Mouse (Mus musculus) stomach, embryonic 14.5 days (tissue): ENCODE results near the gene Frat2. TPM values are rescaled to one million over a fixed set of nuclear protein-coding genes. Genes with fewer than 3 reads are reported as not detected.
A peak's percentile ranks its signal among the peaks of the same experiment; 100 is the strongest.
"Not testable (repeated sequence)": the region's sequence is repeated elsewhere in the genome, so short reads cannot be mapped to it uniquely, and the experiment has no call there.

Source experiments
- ATAC-seq: fragments of 200-750 bp; cut with Nextera tagmentation; 2 replicates; pipeline ENCODE4 v1.8.0; 2017; ENCODE audit warnings: low read depth, moderate TSS enrichment; ENCODE audit not compliant: insufficient number of reproducible peaks, insufficient read depth, low FRiP score
- H3K27ac ChIP-seq: fragments of 300-500 bp; sonication (generic); 2 replicates; pipeline ENCODE4 v1.5.1; 2014; ENCODE audit warnings: mild to moderate bottlenecking, low read length, moderate library complexity, mixed read lengths
- H3K27me3 ChIP-seq: fragments of 300-500 bp; sonication (generic); 2 replicates; pipeline ENCODE4 v1.6.1; 2014; ENCODE audit warnings: low read length, control low read depth, mixed read lengths; ENCODE audit not compliant: control insufficient read depth, insufficient read depth
- H3K36me3 ChIP-seq: fragments of 300-500 bp; sonication (generic); 2 replicates; pipeline ENCODE4 v1.6.1; 2014; ENCODE audit warnings: mild to moderate bottlenecking, control low read depth, low read length, moderate library complexity, mixed read lengths; ENCODE audit not compliant: control insufficient read depth, insufficient read depth
- H3K4me1 ChIP-seq: fragments of 300-500 bp; sonication (generic); 2 replicates; pipeline ENCODE4 v1.6.1; 2014; ENCODE audit warnings: low read length, control low read depth, mixed read lengths; ENCODE audit not compliant: control insufficient read depth, insufficient read depth
- H3K4me2 ChIP-seq: fragments of 300-500 bp; sonication (generic); replicated peaks from 2 replicates; pipeline ENCODE4 v1.6.1; 2014; ENCODE audit warnings: low read depth, low read length, control low read depth
- H3K4me3 ChIP-seq: fragments of 300-500 bp; sonication (generic); 2 replicates; pipeline ENCODE4 v1.5.1; 2014; ENCODE audit warnings: low read depth, low read length, control low read depth
- H3K9ac ChIP-seq: fragments of 300-500 bp; sonication (generic); replicated peaks from 2 replicates; pipeline ENCODE4 v1.6.1; 2014; ENCODE audit warnings: low read depth, mild to moderate bottlenecking, control low read depth, low read length, moderate library complexity, mixed read lengths
- H3K9me3 ChIP-seq: fragments of 300-500 bp; sonication (generic); 2 replicates; pipeline ENCODE4 v1.6.1; 2016; ENCODE audit warnings: low read depth, low read length, control low read depth; ENCODE audit not compliant: control insufficient read depth
- WGBS: fragments of 180-500 bp; shearing (Covaris S2); extraction: QIAGEN DNeasy Blood & Tissue Kit; methylation state at CpG from one replicate; pipeline ENCODE4 v1.1.7; 2014; 5-methylcytosine and 5-hydroxymethylcytosine counted together
- polyA plus RNA-seq: library from polyadenylated mRNA; unstranded; fragments of >200 nt; fragmentation: Nextera tagmentation; extraction: Ambion mirVana; gene quantifications from 2 replicates; pipeline ENCODE4 v1.2.1, GENCODE M21; 2014

Frat2 gene
- polyA plus RNA-seq, 1 experiment from 2014 or later = 3.5 TPM

DNA sequence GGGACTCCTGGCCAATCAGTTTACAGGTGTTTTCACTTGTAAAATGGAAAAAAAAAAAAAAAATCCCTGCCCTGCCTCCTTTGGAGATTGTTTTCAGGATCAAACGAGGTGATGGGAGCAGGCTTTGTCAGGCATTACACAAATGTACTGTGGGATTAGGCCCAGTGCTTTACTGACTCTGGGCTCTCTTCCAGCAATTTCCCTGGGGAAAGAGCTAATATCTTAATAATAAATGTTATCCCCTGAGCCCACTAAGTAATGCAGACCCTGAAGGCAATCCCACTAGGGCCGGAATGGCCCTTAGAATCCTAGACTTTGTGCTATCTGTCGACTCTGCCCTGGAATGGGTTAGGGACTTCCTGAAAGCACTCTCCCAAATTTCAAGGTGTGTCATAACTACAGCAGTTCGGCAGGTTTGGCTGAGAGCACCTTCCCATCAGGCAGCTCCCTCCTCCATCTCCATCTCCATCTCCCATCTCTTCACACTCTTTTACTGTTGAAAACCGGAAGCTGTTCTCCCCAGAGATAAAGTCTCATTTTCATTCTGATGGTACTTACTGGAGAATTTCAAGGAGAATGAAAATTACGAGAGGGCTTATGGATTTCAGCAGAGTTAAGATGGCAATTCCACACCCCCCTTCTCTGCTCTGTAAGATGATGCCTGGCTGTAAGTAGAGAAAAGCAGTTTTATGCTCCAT, 2.2 kb upstream of the Frat2 start:
- H3K9ac ChIP-seq = no peak overlapping the region
- H3K27ac ChIP-seq = peak overlapping the region; percentile 15; the same call in 1 of the 2 replicates
- 33% methylated on average over 6 of the region's 6 CpGs for WGBS
- H3K36me3 ChIP-seq = no peaks in the 10 kb centered on the region
- no peaks in the 10 kb centered on the region for H3K9me3 ChIP-seq
- ATAC-seq = no peak
- no peaks in the 10 kb centered on the region for H3K27me3 ChIP-seq
- H3K4me2 ChIP-seq = no peak overlapping the region
- H3K4me1 ChIP-seq = peaks cover 12% of the 10 kb centered on the region; the same call in 1 of the 2 replicates
- no peak overlapping the region for H3K4me3 ChIP-seq

DNA sequence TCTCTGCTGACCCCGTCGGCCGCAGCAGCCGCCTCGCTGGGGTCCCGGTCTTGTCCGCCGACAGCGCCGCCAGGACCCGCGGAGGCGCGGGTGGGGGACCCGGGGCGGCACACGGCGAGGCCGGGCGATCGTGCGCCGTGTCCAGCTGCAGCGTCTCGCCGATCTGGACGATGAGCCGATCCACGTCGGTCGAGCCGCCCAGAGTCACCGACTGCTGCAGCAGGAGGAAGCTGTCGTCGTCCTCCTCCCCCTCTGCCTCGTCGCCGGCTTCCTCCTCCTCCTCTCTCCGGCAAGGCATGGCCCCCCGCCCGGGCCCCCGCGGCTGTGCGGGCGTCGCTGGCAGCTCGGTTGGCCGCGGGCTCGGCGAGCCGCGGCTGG, 329 bp downstream of the Frat2 start:
- H3K36me3 ChIP-seq, H3K27me3 ChIP-seq, H3K9me3 ChIP-seq: not testable (repeated sequence)
- Histone ChIP-seq H3K4me1 (peaks cover 12% of the 10 kb centered on the region; the same call in 1 of the 2 replicates), H3K9ac (peak overlapping the region; percentile 43; the same call in 1 of the 2 replicates), H3K4me3 (peak overlapping the region; percentile 72), H3K27ac (peak overlapping the region; percentile 68), H3K4me2 (peak overlapping the region; percentile 76)
- peak; percentile 57 for ATAC-seq
- under 1% methylated on average over 43 of the region's 53 CpGs for WGBS

DNA sequence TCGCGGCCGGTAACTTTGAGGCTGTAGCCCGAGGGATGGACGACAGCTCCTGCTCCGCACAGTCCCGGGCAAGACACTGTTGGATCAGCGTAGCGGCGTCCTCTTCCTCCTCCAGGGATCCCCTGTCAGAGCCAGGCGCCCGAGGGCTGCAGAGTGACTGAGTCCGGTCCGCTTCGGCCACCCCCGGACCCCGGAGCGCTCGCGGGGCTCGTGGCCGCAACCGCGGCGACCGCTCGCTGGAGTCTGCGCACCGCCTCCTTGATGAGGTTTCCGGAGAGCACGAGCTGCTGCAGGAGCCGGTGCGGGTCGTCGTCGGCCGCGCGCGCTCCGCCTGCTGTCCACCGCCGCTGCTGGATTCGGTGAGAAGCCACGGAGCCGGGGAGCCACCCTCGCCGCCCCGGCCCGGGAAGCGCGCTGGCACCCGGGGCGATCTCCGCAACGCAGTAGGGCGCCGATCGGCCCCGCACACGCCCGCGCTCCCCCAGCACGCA, 796 bp downstream of the Frat2 start:
- no peaks in the 10 kb centered on the region for H3K27me3 ChIP-seq
- H3K36me3 ChIP-seq = no peaks in the 10 kb centered on the region
- peak overlapping the region; percentile 43 for H3K9ac ChIP-seq
- 0 out of 2 replicates have a peak, but pooled peaks have one; percentile 4 for ATAC-seq
- H3K4me3 ChIP-seq = peak overlapping the region; percentile 72
- peaks cover 12% of the 10 kb centered on the region; the same call in 1 of the 2 replicates for H3K4me1 ChIP-seq
- H3K4me2 ChIP-seq = peak overlapping the region; percentile 76
- under 1% methylated on average over 64 of the region's 64 CpGs for WGBS
- H3K27ac ChIP-seq = peak overlapping the region; percentile 68
- H3K9me3 ChIP-seq = no peaks in the 10 kb centered on the region

DNA sequence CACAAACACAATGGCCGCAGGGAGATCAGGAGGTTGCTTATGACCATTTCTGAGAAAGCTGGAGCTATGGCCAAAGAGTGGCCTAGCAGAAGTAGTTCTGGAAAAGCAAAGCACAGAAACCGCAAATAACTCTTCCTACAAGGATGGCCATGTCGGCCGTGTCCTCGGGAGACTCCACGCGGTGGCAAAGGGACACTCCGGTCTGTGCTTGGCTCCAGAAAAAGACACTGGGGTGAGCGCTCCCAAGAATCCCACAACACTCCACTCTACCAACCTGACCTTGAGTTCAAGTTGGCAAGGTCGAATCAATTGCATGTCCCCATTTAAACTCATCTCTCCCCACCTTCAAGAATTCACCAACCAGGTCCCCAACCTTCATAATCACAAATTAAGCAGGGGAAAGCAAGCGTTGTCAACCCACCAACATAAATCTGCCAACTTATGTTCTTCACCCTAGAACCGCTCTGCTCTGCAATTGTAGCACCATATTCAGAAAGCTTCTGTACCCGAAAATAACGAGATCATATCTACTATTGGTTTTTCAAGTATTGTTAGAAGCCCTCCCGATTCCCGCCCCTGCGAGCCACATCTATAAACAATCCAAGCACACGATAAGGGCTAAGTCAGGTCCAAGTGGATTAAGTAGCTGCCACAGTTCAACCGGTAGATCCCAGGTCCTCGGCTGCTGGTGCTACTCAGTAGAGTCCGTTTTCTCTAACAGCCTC, 1.4 kb downstream of the Frat2 start:
- Histone ChIP-seq H3K4me3 (peak overlapping the region; percentile 72), H3K4me2 (peak overlapping the region; percentile 76), H3K36me3 (no peaks in the 10 kb centered on the region), H3K27me3 (no peaks in the 10 kb centered on the region), H3K9ac (peak overlapping the region; percentile 43), H3K4me1 (peaks cover 12% of the 10 kb centered on the region; the same call in 1 of the 2 replicates), H3K9me3 (no peaks in the 10 kb centered on the region), H3K27ac (peak overlapping the region; percentile 68)
- ATAC-seq = no peak
- WGBS = 12% methylated on average over 21 of the region's 21 CpGs

DNA sequence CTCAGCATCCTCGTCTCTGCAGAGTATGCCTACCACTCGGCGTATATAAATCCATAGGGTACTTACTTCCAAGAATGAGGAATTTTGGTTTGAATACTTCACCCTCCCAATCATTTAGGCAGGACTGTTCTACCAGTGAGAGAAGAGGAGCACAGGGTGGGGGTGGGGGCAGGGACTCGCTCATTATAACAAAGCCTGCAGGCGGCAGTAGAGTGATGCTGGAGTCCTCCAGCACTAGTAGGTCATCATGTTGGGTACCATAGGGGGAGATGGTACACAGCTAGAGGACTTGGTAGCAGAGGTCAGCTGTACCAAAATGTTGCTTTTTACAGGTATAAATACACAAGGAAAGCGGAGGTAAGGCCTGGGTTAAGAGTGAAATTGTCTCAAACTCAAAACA, 3.6 kb downstream of the Frat2 start:
- Histone ChIP-seq H3K9ac (no peak overlapping the region), H3K27ac (no peak overlapping the region), H3K4me2 (no peak overlapping the region), H3K4me3 (no peak overlapping the region), H3K4me1 (peaks cover 3% of the 10 kb centered on the region; the same call in 1 of the 2 replicates), H3K27me3 (no peaks in the 10 kb centered on the region), H3K36me3 (no peaks in the 10 kb centered on the region), H3K9me3 (no peaks in the 10 kb centered on the region)
- no peak for ATAC-seq
- 85% methylated on average over 6 of the region's 6 CpGs for WGBS

DNA sequence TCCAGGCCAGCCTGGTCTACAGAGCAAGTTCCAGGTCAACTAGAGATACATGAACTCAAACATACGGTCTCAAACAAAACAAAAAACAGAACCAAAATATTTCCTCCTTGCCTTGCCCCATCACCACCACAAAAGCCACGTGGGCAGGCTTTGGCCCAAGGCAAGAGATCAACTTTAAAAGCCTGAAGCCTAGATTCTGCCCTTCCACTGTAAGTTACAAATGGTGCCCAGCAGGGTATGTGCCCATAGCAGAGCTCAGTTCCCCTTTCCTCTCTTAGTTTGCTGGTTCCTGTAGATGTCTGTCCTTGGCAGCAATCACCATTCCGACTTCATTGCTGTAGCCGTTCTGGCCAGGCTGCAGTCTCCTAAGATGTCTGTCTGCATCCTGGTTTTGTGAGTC, 5.2 kb downstream of the Frat2 start:
- WGBS = 90% methylated on average over 4 of the region's 4 CpGs
- no peaks in the 10 kb centered on the region for H3K9me3 ChIP-seq

DNA sequence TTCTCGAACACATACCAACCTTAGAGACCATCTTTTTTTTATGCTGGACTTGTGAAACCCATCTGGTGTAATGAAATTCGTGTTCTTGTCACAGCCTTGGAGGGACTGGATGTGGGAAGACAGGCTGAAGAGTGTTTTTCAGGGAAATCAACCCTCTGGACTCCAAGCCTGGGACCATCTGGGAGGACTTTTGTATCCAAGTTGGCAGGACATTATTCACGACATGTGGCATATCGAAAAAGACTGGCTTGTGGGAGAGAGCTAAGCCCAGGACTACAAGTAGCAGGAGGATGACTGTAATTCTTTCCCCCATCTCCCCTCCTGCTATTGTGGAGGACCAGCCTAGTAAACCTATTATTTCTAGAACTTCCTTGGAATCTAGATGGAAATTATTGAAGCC, 5.7 kb downstream of the Frat2 start:
- Histone ChIP-seq H3K9me3 (no peaks in the 10 kb centered on the region), H3K27me3 (no peaks in the 10 kb centered on the region), H3K4me1 (peaks cover 3% of the 10 kb centered on the region; the same call in 1 of the 2 replicates), H3K27ac (no peak overlapping the region), H3K4me3 (no peak overlapping the region), H3K36me3 (no peaks in the 10 kb centered on the region), H3K9ac (no peak overlapping the region), H3K4me2 (no peak overlapping the region)
- WGBS = 84% methylated on average over 4 of the region's 4 CpGs
- no peak for ATAC-seq

More for the DNA sequence above, 5.2 kb downstream of the Frat2 start:
- Histone ChIP-seq H3K4me1 (peaks cover 3% of the 10 kb centered on the region; the same call in 1 of the 2 replicates), H3K9ac (no peak overlapping the region), H3K27ac (no peak overlapping the region), H3K4me3 (no peak overlapping the region), H3K27me3 (no peaks in the 10 kb centered on the region), H3K36me3 (no peaks in the 10 kb centered on the region), H3K4me2 (no peak overlapping the region)
- ATAC-seq = no peak

DNA sequence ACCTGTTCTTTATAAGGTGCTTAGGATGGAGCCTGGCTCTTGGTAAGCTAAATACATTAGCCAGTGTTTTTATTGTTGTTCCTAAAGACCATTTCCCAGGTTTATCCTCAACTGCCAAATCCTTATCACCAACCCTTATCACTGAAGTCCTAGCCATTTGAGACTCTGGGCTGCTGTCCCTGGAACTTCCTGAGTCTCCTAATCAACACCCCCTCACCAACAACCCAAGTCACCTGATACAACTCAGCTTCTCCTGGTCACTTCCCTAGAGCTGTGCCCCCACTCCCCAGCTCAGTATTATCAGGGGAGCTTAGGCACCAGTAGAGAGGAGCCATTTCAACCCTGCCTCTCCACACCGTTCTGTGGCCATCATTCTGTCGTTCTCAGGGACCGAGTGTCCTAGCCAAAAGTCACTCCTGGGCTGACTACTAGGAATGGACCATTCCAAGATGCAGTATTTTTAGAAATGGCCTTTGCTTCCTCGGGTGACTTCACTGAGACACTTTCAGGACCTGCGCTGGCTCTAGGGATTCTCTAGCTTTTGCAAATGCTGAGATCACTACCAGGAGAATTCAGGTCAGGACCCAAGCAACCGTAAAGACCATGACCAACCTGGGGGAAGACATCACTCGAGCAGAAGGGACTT, 6.7 kb downstream of the Frat2 start:
- WGBS = 76% methylated on average over 7 of the region's 7 CpGs
- no peak overlapping the region for H3K4me3 ChIP-seq
- no peaks in the 10 kb centered on the region for H3K9me3 ChIP-seq
- no peaks in the 10 kb centered on the region for H3K27me3 ChIP-seq
- no peaks in the 10 kb centered on the region for H3K36me3 ChIP-seq
- no peak overlapping the region for H3K27ac ChIP-seq
- H3K4me1 ChIP-seq = peaks cover 3% of the 10 kb centered on the region; the same call in 1 of the 2 replicates
- H3K9ac ChIP-seq = no peak overlapping the region
- H3K4me2 ChIP-seq = no peak overlapping the region
- no peak for ATAC-seq
